Mouse (Mus musculus): ENCODE measurements around the gene Rfx8.

DNA sequence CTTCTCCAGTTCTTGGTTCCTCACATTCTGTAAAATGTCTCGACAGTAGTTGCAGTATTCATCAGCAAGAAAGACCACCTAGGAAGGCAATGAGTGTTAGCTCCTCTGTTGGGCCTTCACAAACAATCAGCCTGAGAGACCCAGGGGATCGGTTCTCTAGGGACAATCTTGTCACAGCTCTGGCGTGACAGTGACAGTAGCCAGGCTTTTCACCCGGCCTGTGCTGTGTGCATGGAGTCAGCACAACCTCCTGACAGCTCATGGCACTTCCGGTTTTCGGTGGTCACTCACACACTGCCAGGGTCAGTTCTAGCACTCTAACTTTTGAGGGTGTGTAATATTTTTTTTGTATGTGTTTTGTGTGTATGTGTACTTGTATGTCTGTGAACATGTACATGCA is 32.2 kb downstream of the Rfx8 start:
- TF ChIP-seq ETS1 (conservative IDR thresholded peaks at IDR 0.05; ENCODE audit: low read depth, low read length), result no peak
- TF ChIP-seq ZKSCAN1 (IDR thresholded peaks at IDR 0.05; ENCODE audit: borderline replicate concordance, low read depth, low read length), result no peak
- no peak for TF ChIP-seq HCFC1 (IDR thresholded peaks at IDR 0.05; ENCODE audit: low read depth, low read length)
- no peak for TF ChIP-seq CTCF (conservative IDR thresholded peaks at IDR 0.05 in 1 of 2, IDR thresholded peaks at IDR 0.05 in 1 of 2; ENCODE audit: low read depth in 2 of 2, low read length in 2 of 2)
- TF ChIP-seq POLR2A (IDR thresholded peaks at IDR 0.05; ENCODE audit: low read depth, low read length), result no peak
- TF ChIP-seq GABPA (IDR thresholded peaks at IDR 0.05; ENCODE audit: insufficient replicate concordance, low read depth, low read length), result no peak
- no peak for TF ChIP-seq JUND (conservative IDR thresholded peaks at IDR 0.05; ENCODE audit: low read depth, low read length)
